Mouse (Mus musculus): ENCODE data around the gene Ubash3a. TPM values are rescaled to one million over a fixed set of nuclear protein-coding genes. Genes with fewer than 3 reads are reported as not detected.

Gene Ubash3a
- total and polyA plus RNA-seq, 3 experiments: 0.29 to 0.36 TPM; not detected in 1

DNA sequence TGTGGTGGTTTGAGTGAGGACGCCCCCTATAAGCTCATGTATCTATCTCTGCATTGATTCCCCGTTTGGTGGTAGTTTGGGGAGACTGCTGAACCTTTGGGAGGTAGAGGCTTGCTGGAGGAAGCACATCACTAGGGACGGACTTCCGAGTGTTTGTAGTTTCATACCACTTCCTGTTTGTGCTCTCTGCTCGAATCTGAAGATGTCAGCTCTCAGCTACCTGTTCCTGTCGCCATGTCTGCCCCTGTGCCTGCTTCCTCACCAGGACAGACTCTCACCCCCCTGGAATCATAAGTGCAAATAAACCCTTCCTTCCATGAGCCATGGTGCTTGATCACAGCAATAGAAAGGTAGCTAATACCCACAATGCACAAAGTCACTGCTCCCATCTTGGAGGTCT is 67.5 kb downstream of the Ubash3a start:
- intact Hi-C loops (cut with DNase I): loop anchor here (10.0 kb wide), 1 partner anchor 140 kb away; no protein-coding TSS in a partner anchor
- no peak for DNase-seq
- Histone ChIP-seq H3K4me1 (ENCODE audit: control insufficient read depth, insufficient read depth, low read length) (no peaks in the 10 kb centered on the region), H3K79me2 (replicated peaks; ENCODE audit: control insufficient read depth, insufficient read depth, low read length) (no peaks in the 10 kb centered on the region), H3K27ac (no peak overlapping the region), H3K4me3 (no peak overlapping the region), H3K27me3 (ENCODE audit: control insufficient read depth, insufficient read depth, low read length) (no peaks in the 10 kb centered on the region), H3K36me3 (ENCODE audit: control insufficient read depth, insufficient read depth, low read length) (no peaks in the 10 kb centered on the region), H3K9ac (ENCODE audit: low read depth, low read length) (no peak overlapping the region)
- WGBS: 45% methylated on average over 6 of the region's 6 CpGs
- TF ChIP-seq CTCF (IDR thresholded peaks at IDR 0.05): no peak
- no peak for TF ChIP-seq POLR2A (IDR thresholded peaks at IDR 0.05; ENCODE audit: insufficient read depth, low read depth, low read length)
- no peak for TF ChIP-seq EP300 (IDR thresholded peaks at IDR 0.05; ENCODE audit: insufficient read depth, low read depth, low read length)

DNA sequence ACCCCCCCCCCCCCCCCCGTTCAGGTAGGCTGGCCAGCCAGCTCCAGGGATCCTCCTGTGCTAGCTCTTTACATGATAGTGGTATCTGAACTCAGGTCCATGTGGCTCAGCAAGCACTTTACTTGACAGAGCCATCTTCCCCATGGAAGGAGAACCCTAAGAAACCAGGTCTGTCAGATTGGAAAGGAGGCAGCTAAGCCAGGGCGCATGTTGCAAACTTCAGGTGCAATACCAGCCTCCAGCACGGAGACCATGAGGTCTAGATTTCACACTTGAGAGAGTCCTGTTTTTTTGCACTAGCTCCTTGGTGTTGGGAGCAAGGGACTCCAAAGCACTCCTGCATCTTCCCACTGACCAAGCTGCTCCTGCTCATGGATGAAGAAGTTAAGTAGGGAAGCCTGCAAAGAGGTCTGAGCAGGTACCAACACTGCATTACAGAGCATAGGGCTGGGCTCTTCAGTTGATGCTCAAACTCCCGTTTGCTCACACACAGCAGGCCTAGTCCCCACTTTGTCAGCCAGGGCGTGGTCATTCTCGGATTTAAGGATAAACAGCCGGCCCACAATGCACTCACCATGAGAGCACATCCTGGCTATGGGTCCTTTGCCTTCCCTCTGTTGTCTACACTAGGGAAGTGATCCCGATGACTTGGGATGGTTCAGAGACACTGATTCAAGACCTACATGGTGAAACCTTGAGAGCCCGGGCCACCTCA is 68.7 kb downstream of the Ubash3a start:
- DNase-seq: no peak
- Histone ChIP-seq H3K79me2 (replicated peaks; ENCODE audit: control insufficient read depth, insufficient read depth, low read length) (no peaks in the 10 kb centered on the region), H3K27me3 (ENCODE audit: control insufficient read depth, insufficient read depth, low read length) (no peaks in the 10 kb centered on the region), H3K4me3 (peak overlapping the region; percentile 37), H3K9ac (ENCODE audit: low read depth, low read length) (no peak overlapping the region), H3K36me3 (ENCODE audit: control insufficient read depth, insufficient read depth, low read length) (no peaks in the 10 kb centered on the region), H3K27ac (no peak overlapping the region), H3K4me1 (ENCODE audit: control insufficient read depth, insufficient read depth, low read length) (no peaks in the 10 kb centered on the region)
- TF ChIP-seq POLR2A (IDR thresholded peaks at IDR 0.05; ENCODE audit: insufficient read depth, low read depth, low read length) (no peak), EP300 (IDR thresholded peaks at IDR 0.05; ENCODE audit: insufficient read depth, low read depth, low read length) (no peak), CTCF (IDR thresholded peaks at IDR 0.05) (no peak)
- 34% methylated on average over 9 of the region's 9 CpGs for WGBS
- intact Hi-C loops (cut with DNase I): loop anchor here (10.0 kb wide), 1 partner anchor 142 kb away; no protein-coding TSS in a partner anchor

GRCm38 (mm10) chr17:31276922-31277918 is 69.5 kb downstream of the Ubash3a start, which contains the start of gene Rsph1:
Gene Rsph1, minus strand, starts transcription at chr17:31277383.
- H3K36me3 ChIP-seq (ENCODE audit: control insufficient read depth, insufficient read depth, low read length): no peaks in the 10 kb centered on the region
- intact Hi-C loops (cut with DNase I): loop anchor here (10.0 kb wide), 1 partner anchor 142 kb away; no protein-coding TSS in a partner anchor
- no peaks in the 10 kb centered on the region for H3K79me2 ChIP-seq (replicated peaks; ENCODE audit: control insufficient read depth, insufficient read depth, low read length)
- DNase-seq: peak; percentile 97 to 100
- H3K4me3 ChIP-seq: peak within 1 kb of the TSS; percentile 37
- H3K27me3 ChIP-seq (ENCODE audit: control insufficient read depth, insufficient read depth, low read length): no peaks in the 10 kb centered on the region
- no peaks in the 10 kb centered on the region for H3K4me1 ChIP-seq (ENCODE audit: control insufficient read depth, insufficient read depth, low read length)
- TF ChIP-seq EP300 (IDR thresholded peaks at IDR 0.05; ENCODE audit: insufficient read depth, low read depth, low read length) (no peak), CTCF (IDR thresholded peaks at IDR 0.05) (no peak), POLR2A (IDR thresholded peaks at IDR 0.05; ENCODE audit: insufficient read depth, low read depth, low read length) (no peak)
- H3K9ac ChIP-seq (ENCODE audit: low read depth, low read length): peak within 1 kb of the TSS; percentile 51
- 11% methylated on average over 44 of the region's 44 CpGs for WGBS
- no peak within 1 kb of the TSS for H3K27ac ChIP-seq

DNA sequence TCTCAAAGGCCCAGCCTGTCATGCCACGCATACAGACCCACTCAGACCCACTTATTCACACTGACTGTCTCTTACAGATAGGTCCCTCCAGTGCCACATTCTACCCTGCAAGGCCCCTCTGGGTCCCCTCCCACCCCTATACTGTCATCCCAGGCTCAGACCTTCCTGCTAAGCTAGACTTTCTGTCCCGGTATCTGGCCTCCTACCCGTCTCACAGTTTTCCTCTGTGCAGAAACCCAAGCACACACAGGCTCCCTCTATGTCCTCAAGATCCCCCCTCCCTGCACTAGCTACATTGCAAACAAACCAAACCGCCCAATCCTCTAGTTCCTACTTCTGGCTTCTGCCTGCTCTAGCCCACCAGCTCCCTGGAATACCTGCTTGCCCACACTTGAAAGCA is 70.3 kb downstream of the Ubash3a start:
- WGBS: 90% methylated on average over 4 of the region's 4 CpGs
- no peaks in the 10 kb centered on the region for H3K4me1 ChIP-seq (ENCODE audit: control insufficient read depth, insufficient read depth, low read length)
- no peaks in the 10 kb centered on the region for H3K27me3 ChIP-seq (ENCODE audit: control insufficient read depth, insufficient read depth, low read length)
- TF ChIP-seq EP300 (IDR thresholded peaks at IDR 0.05; ENCODE audit: insufficient read depth, low read depth, low read length): no peak
- no peak for TF ChIP-seq POLR2A (IDR thresholded peaks at IDR 0.05; ENCODE audit: insufficient read depth, low read depth, low read length)
- no peak for TF ChIP-seq CTCF (IDR thresholded peaks at IDR 0.05)
- no peaks in the 10 kb centered on the region for H3K79me2 ChIP-seq (replicated peaks; ENCODE audit: control insufficient read depth, insufficient read depth, low read length)
- no peak for DNase-seq
- no peak overlapping the region for H3K4me3 ChIP-seq
- intact Hi-C loops (cut with DNase I): loop anchor here (10.0 kb wide), 1 partner anchor 143 kb away; no protein-coding TSS in a partner anchor
- H3K9ac ChIP-seq (ENCODE audit: low read depth, low read length): no peak overlapping the region
- no peak overlapping the region for H3K27ac ChIP-seq
- no peaks in the 10 kb centered on the region for H3K36me3 ChIP-seq (ENCODE audit: control insufficient read depth, insufficient read depth, low read length)

DNA sequence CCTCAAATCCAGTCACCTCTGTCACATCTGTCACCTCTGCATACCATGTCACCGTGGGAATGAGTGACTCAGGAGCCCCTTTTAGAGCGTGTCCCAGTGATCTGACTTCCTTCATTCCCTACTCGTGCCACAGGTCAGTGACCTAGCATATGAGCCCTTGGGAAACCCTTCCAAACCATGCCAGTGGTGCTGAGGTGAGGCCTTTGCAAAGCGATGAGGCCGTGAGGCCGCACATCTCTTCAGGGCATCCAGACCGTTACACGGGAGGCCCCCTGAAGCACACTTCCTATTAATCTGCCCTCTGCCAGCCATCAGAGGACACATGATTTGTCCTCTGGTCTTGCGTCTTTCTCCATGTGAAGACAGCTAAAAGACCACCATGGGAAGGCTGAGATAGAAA is 71.9 kb downstream of the Ubash3a start:
- Histone ChIP-seq H3K9ac (ENCODE audit: low read depth, low read length) (no peak overlapping the region), H3K4me1 (ENCODE audit: control insufficient read depth, insufficient read depth, low read length) (no peaks in the 10 kb centered on the region), H3K4me3 (no peak overlapping the region), H3K27ac (no peak overlapping the region), H3K79me2 (replicated peaks; ENCODE audit: control insufficient read depth, insufficient read depth, low read length) (no peaks in the 10 kb centered on the region), H3K27me3 (ENCODE audit: control insufficient read depth, insufficient read depth, low read length) (no peaks in the 10 kb centered on the region), H3K36me3 (ENCODE audit: control insufficient read depth, insufficient read depth, low read length) (no peaks in the 10 kb centered on the region)
- DNase-seq: no peak
- TF ChIP-seq CTCF (IDR thresholded peaks at IDR 0.05): no peak
- TF ChIP-seq EP300 (IDR thresholded peaks at IDR 0.05; ENCODE audit: insufficient read depth, low read depth, low read length): no peak
- TF ChIP-seq POLR2A (IDR thresholded peaks at IDR 0.05; ENCODE audit: insufficient read depth, low read depth, low read length): no peak
- intact Hi-C loops (cut with DNase I): loop anchor here (10.0 kb wide), 1 partner anchor 145 kb away; no protein-coding TSS in a partner anchor
- 76% methylated on average over 9 of the region's 9 CpGs for WGBS

Measured in heart, adult 2 months (tissue).